Mouse (Mus musculus) midbrain, embryonic 16.5 days (tissue): ENCODE results near the gene Slc29a4. TPM values are rescaled to one million over a fixed set of nuclear protein-coding genes. Genes with fewer than 3 reads are reported as not detected.

Experiments used
- ATAC-seq: fragments of 200-750 bp; cut with Nextera tagmentation; 2 replicates; pipeline ENCODE4 v1.8.0; 2017; ENCODE audit warnings: moderate TSS enrichment
- H3K27ac ChIP-seq: fragments of 300-500 bp; sonication (generic); 2 replicates; pipeline ENCODE4 v1.5.1; 2014; ENCODE audit warnings: mild to moderate bottlenecking, low read length, mixed read lengths
- H3K27me3 ChIP-seq: fragments of 300-500 bp; sonication (generic); 2 replicates; pipeline ENCODE4 v1.6.1; 2014; ENCODE audit warnings: low read depth, low read length, mixed read lengths; ENCODE audit not compliant: control insufficient read depth, insufficient read depth
- H3K36me3 ChIP-seq: fragments of 300-500 bp; sonication (generic); 2 replicates; pipeline ENCODE4 v1.6.1; 2014; ENCODE audit warnings: mild to moderate bottlenecking, low read length, moderate library complexity, mixed read lengths; ENCODE audit not compliant: control insufficient read depth, insufficient read depth
- H3K4me1 ChIP-seq: fragments of 300-500 bp; sonication (generic); 2 replicates; pipeline ENCODE4 v1.6.1; 2014; ENCODE audit warnings: mild to moderate bottlenecking, low read length, mixed read lengths; ENCODE audit not compliant: control insufficient read depth, insufficient read depth
- H3K4me2 ChIP-seq: fragments of 300-500 bp; sonication (generic); 2 replicates; pipeline ENCODE4 v1.6.1; 2014; ENCODE audit warnings: mild to moderate bottlenecking, low read length, mixed read lengths
- H3K4me3 ChIP-seq: fragments of 300-500 bp; sonication (generic); 2 replicates; pipeline ENCODE4 v1.5.1; 2014; ENCODE audit warnings: low read depth, mild to moderate bottlenecking, low read length, moderate library complexity, mixed read lengths
- H3K9ac ChIP-seq: fragments of 300-500 bp; sonication (generic); 2 replicates; pipeline ENCODE4 v1.6.1; 2014; ENCODE audit warnings: low read depth, low read length, mixed read lengths
- H3K9me3 ChIP-seq: fragments of 300-500 bp; sonication (generic); replicated peaks from 2 replicates; pipeline ENCODE4 v1.6.1; 2014; ENCODE audit warnings: mild to moderate bottlenecking, low read length, mixed read lengths; ENCODE audit not compliant: control insufficient read depth, poor library complexity, severe bottlenecking
- WGBS: fragments of 180-500 bp; shearing (Covaris S2); extraction: QIAGEN DNeasy Blood & Tissue Kit; methylation state at CpG from one replicate; pipeline ENCODE4 v1.1.7; 2014; 5-methylcytosine and 5-hydroxymethylcytosine counted together
- polyA plus RNA-seq: library from polyadenylated mRNA; unstranded; fragments of >200 nt; fragmentation: Nextera tagmentation; extraction: Ambion mirVana; gene quantifications from 2 replicates; pipeline ENCODE4 v1.2.1, GENCODE M21; 2015

Gene Slc29a4
- polyA plus RNA-seq, 1 experiment from 2014 or later: 83.1 TPM

DNA sequence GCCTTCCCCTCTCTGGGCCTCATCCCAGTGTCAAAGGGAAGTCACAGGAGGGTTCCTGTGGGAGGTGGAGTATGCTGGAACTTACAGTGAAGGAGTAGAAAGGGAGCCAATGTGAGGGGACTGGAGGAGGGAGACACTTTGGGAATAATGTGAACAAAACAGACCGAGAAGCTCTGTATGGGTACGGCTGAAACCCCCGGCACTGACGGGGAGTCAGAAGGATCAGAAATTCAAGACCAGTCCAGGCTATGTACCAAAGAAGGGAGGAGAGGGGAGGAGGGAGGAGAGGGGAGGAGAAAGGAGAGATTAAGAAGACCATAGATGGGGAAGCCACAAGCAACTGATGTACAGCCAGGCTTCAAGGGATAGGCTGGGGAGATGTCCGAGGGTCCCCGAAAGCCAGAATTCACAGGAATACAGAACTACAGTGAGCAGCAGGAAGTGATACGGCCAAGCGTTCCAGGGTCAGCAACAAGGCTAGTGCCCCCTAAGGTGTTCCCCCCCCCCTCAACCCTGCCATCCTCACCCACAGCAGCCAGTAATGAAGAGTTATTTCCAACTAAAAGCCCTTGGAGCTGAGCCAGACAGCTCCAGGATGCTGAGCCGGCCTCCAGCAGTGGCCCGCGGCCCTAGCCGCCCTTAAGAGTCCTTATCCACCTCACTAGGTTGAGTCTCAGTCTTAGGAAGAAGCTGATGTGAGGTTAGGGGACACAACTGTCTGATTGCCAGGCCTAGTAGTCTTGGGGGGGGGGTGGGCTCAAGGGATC lies 842 bp downstream of the Slc29a4 start:
- H3K36me3 ChIP-seq: no peaks in the 10 kb centered on the region
- no peaks in the 10 kb centered on the region for H3K9me3 ChIP-seq
- H3K4me1 ChIP-seq: peaks cover 11% of the 10 kb centered on the region
- no peaks in the 10 kb centered on the region for H3K27me3 ChIP-seq
- no peak overlapping the region for H3K27ac ChIP-seq
- H3K4me2 ChIP-seq: no peak overlapping the region
- no peak overlapping the region for H3K4me3 ChIP-seq
- no peak for ATAC-seq
- H3K9ac ChIP-seq: no peak overlapping the region
- WGBS: 45% methylated on average over 12 of the region's 12 CpGs

DNA sequence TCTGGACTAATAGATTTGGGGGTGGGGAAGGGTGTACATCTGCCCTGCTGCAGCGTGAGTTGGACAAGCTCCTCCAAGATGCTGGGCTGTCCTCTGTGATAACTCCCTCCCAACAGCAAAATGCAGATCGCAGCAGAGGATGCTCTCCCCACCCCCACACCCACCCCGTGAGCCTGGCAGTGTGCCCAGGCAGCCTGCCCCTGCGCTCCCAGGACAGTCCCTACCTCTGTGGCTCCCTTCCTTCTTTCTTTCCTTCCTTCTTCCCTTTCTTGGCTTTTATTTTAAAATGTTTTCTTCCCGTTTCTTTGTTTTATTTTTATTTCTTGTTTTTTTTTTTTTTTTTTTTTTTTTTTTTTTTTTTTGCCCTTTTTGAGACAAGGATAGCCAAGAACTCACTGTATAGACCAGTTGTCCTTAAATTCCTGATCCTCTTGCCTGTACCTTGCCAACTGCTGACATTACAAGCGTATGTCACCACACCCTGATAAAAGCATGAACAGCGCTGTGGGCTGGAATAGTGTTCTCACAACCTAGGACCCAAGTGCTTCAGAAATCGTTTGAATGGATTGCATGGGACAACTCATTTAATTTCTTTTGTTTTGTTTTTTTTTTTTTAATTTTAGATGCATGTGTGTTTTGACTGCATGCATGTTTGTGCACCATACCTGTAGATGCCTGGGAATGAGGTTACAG lies 1.6 kb downstream of the Slc29a4 start:
- no peaks in the 10 kb centered on the region for H3K27me3 ChIP-seq
- no peak for ATAC-seq
- H3K4me3 ChIP-seq: no peak overlapping the region
- no peaks in the 10 kb centered on the region for H3K36me3 ChIP-seq
- H3K4me1 ChIP-seq: peaks cover 10% of the 10 kb centered on the region
- no peak overlapping the region for H3K27ac ChIP-seq
- no peaks in the 10 kb centered on the region for H3K9me3 ChIP-seq
- H3K9ac ChIP-seq: no peak overlapping the region
- WGBS: 44% methylated on average over 8 of the region's 8 CpGs
- H3K4me2 ChIP-seq: no peak overlapping the region

DNA sequence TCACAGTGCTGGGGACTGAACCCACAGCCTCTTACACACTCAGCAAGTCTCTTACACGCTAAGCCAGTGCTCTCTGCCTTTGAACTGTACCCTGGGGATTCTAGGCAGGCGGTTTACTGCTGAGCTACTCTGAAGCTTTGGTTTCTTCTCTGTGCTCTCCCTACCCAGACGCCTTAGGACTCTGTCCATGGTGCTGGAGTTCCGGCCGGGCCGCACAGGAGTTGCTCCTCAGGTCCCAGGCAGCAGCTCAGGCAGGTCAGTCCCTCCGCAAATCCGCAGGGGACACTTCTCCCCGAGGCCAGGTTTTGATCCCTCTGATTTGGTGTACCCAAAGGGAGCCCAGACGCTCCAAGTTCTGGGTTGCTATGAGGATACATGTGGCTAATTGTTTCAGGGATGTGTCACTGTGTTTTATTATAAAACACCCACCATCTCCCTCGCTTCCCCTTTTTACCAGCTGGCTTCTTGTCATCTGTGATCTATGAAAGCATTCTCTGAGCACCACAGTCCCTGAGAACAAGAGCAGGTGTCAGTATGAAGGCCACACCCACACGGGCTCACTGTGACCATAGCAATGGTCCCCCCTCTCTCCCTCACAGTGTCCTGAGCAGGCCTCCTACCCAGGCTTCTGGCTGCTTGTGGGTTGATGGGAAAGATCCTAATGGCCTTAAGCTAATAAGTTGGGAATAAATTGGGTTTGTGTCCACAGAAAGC lies 2.5 kb downstream of the Slc29a4 start:
- Histone ChIP-seq H3K36me3 (no peaks in the 10 kb centered on the region), H3K27ac (no peak overlapping the region), H3K9ac (no peak overlapping the region), H3K27me3 (no peaks in the 10 kb centered on the region), H3K4me3 (no peak overlapping the region), H3K9me3 (no peaks in the 10 kb centered on the region), H3K4me1 (peaks cover 7% of the 10 kb centered on the region), H3K4me2 (no peak overlapping the region)
- 11% methylated on average over 12 of the region's 12 CpGs for WGBS
- ATAC-seq: no peak

DNA sequence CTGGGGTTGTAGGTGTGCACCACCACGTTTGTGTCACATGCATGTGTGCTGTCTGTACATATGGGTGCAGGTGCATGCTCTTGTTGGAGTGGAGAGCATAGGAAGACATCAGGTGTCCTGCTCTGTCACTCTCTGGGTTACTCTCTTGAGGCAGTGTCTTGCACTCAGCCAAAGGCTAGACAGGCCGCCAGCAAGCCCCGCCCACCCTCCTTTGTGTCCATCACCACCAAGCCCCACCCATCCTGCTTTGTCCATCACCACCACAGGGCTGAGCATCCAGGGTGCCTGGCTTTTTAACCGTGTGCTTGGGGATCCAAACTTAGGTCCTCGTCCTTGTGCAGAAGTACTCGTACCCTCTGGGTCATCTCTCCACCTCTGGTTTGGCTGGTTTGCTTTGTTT lies 3.9 kb downstream of the Slc29a4 start:
- no peak for ATAC-seq
- no peak overlapping the region for H3K4me3 ChIP-seq
- H3K4me1 ChIP-seq: peaks cover 10% of the 10 kb centered on the region
- no peaks in the 10 kb centered on the region for H3K36me3 ChIP-seq
- 30% methylated on average over 6 of the region's 6 CpGs for WGBS
- H3K27me3 ChIP-seq: no peaks in the 10 kb centered on the region
- H3K9ac ChIP-seq: no peak overlapping the region
- no peak overlapping the region for H3K27ac ChIP-seq
- no peaks in the 10 kb centered on the region for H3K9me3 ChIP-seq
- H3K4me2 ChIP-seq: no peak overlapping the region

DNA sequence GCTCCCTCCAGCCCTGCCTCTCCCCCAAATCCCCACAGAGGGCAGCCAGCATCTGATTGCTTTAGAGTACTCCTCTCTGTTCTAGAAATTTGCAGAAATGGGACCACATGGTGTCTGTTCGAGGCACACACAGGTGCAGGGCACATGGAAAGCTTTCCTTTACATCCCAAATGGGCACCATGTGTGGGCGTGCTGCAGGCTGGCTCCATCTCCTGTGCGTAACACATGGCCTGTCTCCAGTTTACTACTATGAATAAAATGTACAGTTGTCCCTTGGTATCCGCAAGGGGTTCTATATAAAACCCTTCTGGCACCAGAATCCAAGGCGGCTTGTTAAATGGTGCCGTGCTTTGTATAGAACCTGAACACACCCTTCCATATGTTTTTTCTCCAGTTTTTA lies 4.6 kb downstream of the Slc29a4 start:
- WGBS: 92% methylated on average over 6 of the region's 6 CpGs
- no peak overlapping the region for H3K4me2 ChIP-seq
- peaks cover 12% of the 10 kb centered on the region for H3K4me1 ChIP-seq
- H3K9me3 ChIP-seq: no peaks in the 10 kb centered on the region
- H3K27me3 ChIP-seq: no peaks in the 10 kb centered on the region
- ATAC-seq: no peak
- H3K9ac ChIP-seq: no peak overlapping the region
- no peak overlapping the region for H3K4me3 ChIP-seq
- H3K27ac ChIP-seq: no peak overlapping the region
- H3K36me3 ChIP-seq: no peaks in the 10 kb centered on the region

DNA sequence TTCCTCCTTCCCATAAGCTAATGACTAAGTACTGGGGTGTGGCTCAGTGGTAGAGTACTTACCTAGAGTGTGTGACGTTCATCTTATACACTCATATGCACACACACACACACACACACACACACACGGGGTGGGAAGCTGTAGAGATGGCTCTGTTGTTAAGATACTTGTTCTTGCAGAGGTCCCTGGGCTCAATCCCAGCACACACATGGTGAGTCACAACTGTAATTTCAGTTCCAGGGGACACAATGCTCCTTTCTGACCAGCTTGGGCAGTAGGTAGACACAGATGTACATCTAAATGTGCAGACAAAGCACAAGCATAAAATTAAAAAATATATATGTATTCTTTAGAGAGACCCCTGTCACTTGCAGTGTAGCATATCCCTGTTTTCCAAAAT lies 5.4 kb downstream of the Slc29a4 start:
- peaks cover 12% of the 10 kb centered on the region for H3K4me1 ChIP-seq
- no peak for ATAC-seq
- H3K9me3 ChIP-seq: no peaks in the 10 kb centered on the region
- H3K9ac ChIP-seq: no peak overlapping the region
- WGBS: 64% methylated on average over 2 of the region's 2 CpGs
- H3K36me3 ChIP-seq: no peaks in the 10 kb centered on the region
- H3K27me3 ChIP-seq: no peaks in the 10 kb centered on the region
- no peak overlapping the region for H3K4me2 ChIP-seq
- no peak overlapping the region for H3K4me3 ChIP-seq
- H3K27ac ChIP-seq: no peak overlapping the region

DNA sequence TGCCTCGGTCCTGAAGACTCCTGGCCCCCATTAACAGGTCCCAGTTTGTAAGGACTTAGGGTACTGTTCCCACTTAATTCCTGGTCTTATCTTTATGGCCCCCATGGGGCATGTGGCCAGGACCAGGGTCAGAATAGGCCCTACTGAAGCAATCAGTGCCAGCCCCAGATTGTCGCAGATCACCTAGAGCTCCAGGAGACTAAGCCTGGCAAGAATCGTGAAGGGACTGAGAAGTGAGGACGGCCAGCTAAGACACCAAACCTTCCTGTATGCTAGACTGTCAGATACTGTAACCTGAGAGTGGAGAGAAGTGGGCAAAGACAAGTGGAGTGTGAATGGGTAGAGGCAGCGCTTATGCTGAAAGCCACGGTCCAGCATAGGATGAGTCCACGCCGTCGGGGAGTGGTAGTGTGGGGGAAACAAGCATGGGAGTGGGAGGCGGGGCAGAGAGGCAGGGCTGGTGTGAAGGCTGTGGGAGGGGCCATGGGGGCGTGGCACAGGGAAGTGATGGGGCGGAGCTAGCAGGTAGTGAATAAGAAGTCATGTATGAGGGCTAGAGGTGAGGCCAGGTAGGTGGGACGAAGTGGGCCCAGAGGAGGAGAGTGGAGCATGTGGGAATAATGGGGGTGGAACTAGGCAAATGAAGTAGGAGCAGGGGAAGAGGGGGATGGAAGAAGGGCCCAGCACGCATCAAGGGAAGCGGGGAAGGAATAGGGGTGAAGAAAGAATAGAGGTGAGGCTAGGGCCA lies 8.7 kb downstream of the Slc29a4 start:
- H3K9ac ChIP-seq: 0 out of 2 replicates have a peak overlapping the region, but pooled peaks have one; percentile 28
- ATAC-seq: peak; percentile 57

DNA sequence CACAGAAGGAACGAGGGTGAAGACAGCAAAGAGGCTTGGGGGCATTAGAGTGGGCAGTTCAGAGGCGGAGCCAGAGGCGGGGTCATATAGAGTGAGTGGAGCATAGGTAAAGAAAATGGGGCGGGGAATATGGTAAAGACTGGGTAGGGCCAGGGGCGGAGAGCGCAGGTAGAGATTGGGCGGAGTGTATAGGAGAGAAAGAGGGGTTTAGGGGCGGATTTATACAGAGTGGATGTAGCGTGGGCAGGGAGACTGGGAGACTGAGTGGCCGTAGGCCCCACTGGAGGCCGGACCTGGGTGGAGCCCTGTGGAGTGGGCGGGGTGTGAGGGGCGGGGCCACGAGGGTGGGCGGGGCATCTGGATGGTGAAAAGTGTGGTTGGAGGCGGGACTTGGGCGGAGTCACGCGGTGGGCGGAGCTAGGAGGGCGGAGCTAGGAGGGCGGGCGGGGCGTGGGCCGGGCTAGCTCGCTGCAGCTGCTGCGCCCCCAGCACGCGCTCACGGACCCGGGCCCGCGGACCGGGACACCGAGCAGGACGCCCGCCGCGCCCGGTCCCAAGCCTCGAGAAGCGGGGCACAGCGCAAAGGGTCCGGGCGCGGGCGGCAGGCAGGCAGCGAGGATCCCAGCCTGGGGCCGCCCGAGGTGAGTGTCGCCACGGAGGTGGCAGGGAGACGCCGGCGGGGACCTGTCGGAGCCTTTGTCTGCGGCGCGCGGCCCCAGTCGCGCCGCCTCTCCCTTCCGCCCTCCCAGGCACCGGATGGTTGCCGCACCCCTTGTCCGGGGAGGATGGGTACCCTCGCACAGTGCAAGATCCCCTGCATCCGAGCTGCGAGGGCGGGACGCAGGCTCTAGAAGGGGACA lies 9.6 kb downstream of the Slc29a4 start:
- 2% methylated on average over 41 of the region's 72 CpGs for WGBS
- Histone ChIP-seq H3K4me2 (peak overlapping the region; percentile 86), H3K9ac (peak overlapping the region; percentile 91), H3K4me1 (peaks cover 23% of the 10 kb centered on the region), H3K9me3 (no peaks in the 10 kb centered on the region), H3K27me3 (no peaks in the 10 kb centered on the region), H3K4me3 (peak overlapping the region; percentile 67), H3K27ac (peak overlapping the region; percentile 34; the same call in 1 of the 2 replicates), H3K36me3 (peaks cover 2% of the 10 kb centered on the region; the same call in 1 of the 2 replicates)
- ATAC-seq: peak; percentile 91

More for the DNA sequence above, 8.7 kb downstream of the Slc29a4 start:
- H3K27me3 ChIP-seq: no peaks in the 10 kb centered on the region
- peaks cover 2% of the 10 kb centered on the region; the same call in 1 of the 2 replicates for H3K36me3 ChIP-seq
- peak overlapping the region; percentile 67 for H3K4me3 ChIP-seq
- H3K4me1 ChIP-seq: peaks cover 23% of the 10 kb centered on the region
- H3K9me3 ChIP-seq: no peaks in the 10 kb centered on the region
- peak overlapping the region; percentile 86 for H3K4me2 ChIP-seq
- WGBS: 12% methylated on average over 15 of the region's 15 CpGs
- H3K27ac ChIP-seq: peak overlapping the region; percentile 34; the same call in 1 of the 2 replicates
